Mouse (Mus musculus): ENCODE data around the gene Fam187b. TPM values are rescaled to one million over a fixed set of nuclear protein-coding genes. Genes with fewer than 3 reads are reported as not detected.

Fam187b gene
- total and polyA plus RNA-seq, 3 experiments, result not detected

GRCm38 (mm10) chr7:30972426-30973250 is 952 bp upstream of the Fam187b start:
- no peaks in the 10 kb centered on the region for H3K79me2 ChIP-seq (ENCODE audit: control insufficient read depth, insufficient read depth, low read length, poor library complexity)
- no peak overlapping the region for H3K4me3 ChIP-seq (ENCODE audit: control insufficient read depth in 1 of 2, insufficient read depth in 1 of 2, low read depth in 2 of 2, low read length in 2 of 2)
- H3K36me3 ChIP-seq (ENCODE audit: control insufficient read depth in 1 of 2, insufficient read depth in 2 of 2, low read length in 2 of 2), result no peaks in the 10 kb centered on the region
- TF ChIP-seq ZMIZ1 (IDR thresholded peaks at IDR 0.05; ENCODE audit: low read depth, low read length), result no peak
- no peak for TF ChIP-seq MYC (IDR thresholded peaks at IDR 0.05; ENCODE audit: low read depth, low read length)
- no peak for TF ChIP-seq ZKSCAN1 (IDR thresholded peaks at IDR 0.05; ENCODE audit: low read depth, low read length)
- TF ChIP-seq TAL1 (IDR thresholded peaks at IDR 0.05; ENCODE audit: low read length), result no peak
- TF ChIP-seq E2F4 (IDR thresholded peaks at IDR 0.05; ENCODE audit: borderline replicate concordance, low read depth, low read length), result no peak
- no peak for TF ChIP-seq MYB (IDR thresholded peaks at IDR 0.05; ENCODE audit: low read depth, low read length)
- TF ChIP-seq EP300 (IDR thresholded peaks at IDR 0.05; ENCODE audit: low read depth in 1 of 2, low read length in 2 of 2), result no peak
- no peak for DNase-seq (ENCODE audit: low read depth, low spot score)
- H3K27me3 ChIP-seq (ENCODE audit: control insufficient read depth in 1 of 2, insufficient read depth in 2 of 2, low read length in 2 of 2), result peaks cover 0 to 2% of the 10 kb centered on the region in 2 experiments; a peak in 2 of 4 replicates
- no peak overlapping the region for H3K27ac ChIP-seq (ENCODE audit: control insufficient read depth, low read depth, low read length)
- H3K9ac ChIP-seq (ENCODE audit: control insufficient read depth, low read depth, low read length, poor library complexity, severe bottlenecking), result no peak overlapping the region
- no peaks in the 10 kb centered on the region for H3K9me3 ChIP-seq (replicated peaks; ENCODE audit: insufficient read depth, low read length)
- H3K4me1 ChIP-seq (ENCODE audit: control insufficient read depth in 1 of 2, insufficient read depth in 2 of 2, low read length in 2 of 2), result no peaks in the 10 kb centered on the region

GRCm38 (mm10) chr7:30973251-30973500 is 414 bp upstream of the Fam187b start, which contains the start of gene Lsr:
Gene Lsr, minus strand, starts transcription at chr7:30973464.
- Histone ChIP-seq H3K27me3 (ENCODE audit: control insufficient read depth in 1 of 2, insufficient read depth in 2 of 2, low read length in 2 of 2) (peaks cover 0 to 2% of the 10 kb centered on the region in 2 experiments; a peak in 2 of 4 replicates), H3K36me3 (ENCODE audit: control insufficient read depth in 1 of 2, insufficient read depth in 2 of 2, low read length in 2 of 2) (no peaks in the 10 kb centered on the region), H3K4me1 (ENCODE audit: control insufficient read depth in 1 of 2, insufficient read depth in 2 of 2, low read length in 2 of 2) (no peaks in the 10 kb centered on the region), H3K9me3 (replicated peaks; ENCODE audit: insufficient read depth, low read length) (no peaks in the 10 kb centered on the region), H3K79me2 (ENCODE audit: control insufficient read depth, insufficient read depth, low read length, poor library complexity) (no peaks in the 10 kb centered on the region), H3K4me3 (ENCODE audit: control insufficient read depth in 1 of 2, insufficient read depth in 1 of 2, low read depth in 2 of 2, low read length in 2 of 2) (peak within 1 kb of the TSS; percentile 67 to 71), H3K9ac (ENCODE audit: control insufficient read depth, low read depth, low read length, poor library complexity, severe bottlenecking) (peak within 1 kb of the TSS; percentile 63), H3K27ac (ENCODE audit: control insufficient read depth, low read depth, low read length) (no peak within 1 kb of the TSS)
- TF ChIP-seq ZMIZ1 (IDR thresholded peaks at IDR 0.05; ENCODE audit: low read depth, low read length) (no peak), USF2 (IDR thresholded peaks at IDR 0.05; ENCODE audit: borderline replicate concordance in 1 of 2, insufficient read depth in 1 of 2, low read depth in 1 of 2, low read length in 2 of 2) (no peak), POLR2AphosphoS2 (IDR thresholded peaks at IDR 0.05; ENCODE audit: low read length) (no peak), ZKSCAN1 (IDR thresholded peaks at IDR 0.05; ENCODE audit: low read depth, low read length) (no peak), POLR2AphosphoS5 (IDR thresholded peaks at IDR 0.05; ENCODE audit: borderline replicate concordance, low read depth, low read length) (no peak), JUND (IDR thresholded peaks at IDR 0.05; ENCODE audit: low read depth, low read length) (no peak), CHD1 (IDR thresholded peaks at IDR 0.05; ENCODE audit: low read depth, low read length) (no peak), ELF1 (IDR thresholded peaks at IDR 0.05; ENCODE audit: low read depth, low read length) (no peak), POLR2A (IDR thresholded peaks at IDR 0.05; ENCODE audit: control insufficient read depth in 1 of 2, insufficient read depth in 1 of 2, low read depth in 1 of 2, low read length in 2 of 2, poor library complexity in 1 of 2) (no peak), UBTF (IDR thresholded peaks at IDR 0.05; ENCODE audit: borderline replicate concordance, insufficient read depth, low read depth, low read length) (no peak), MYB (IDR thresholded peaks at IDR 0.05; ENCODE audit: low read depth, low read length) (no peak), CHD2 (IDR thresholded peaks at IDR 0.05; ENCODE audit: low read length) (no peak), SIN3A (IDR thresholded peaks at IDR 0.05; ENCODE audit: low read length) (no peak), MYC (IDR thresholded peaks at IDR 0.05; ENCODE audit: low read depth, low read length) (no peak), GABPA (IDR thresholded peaks at IDR 0.05; ENCODE audit: low read depth, low read length) (no peak), USF1 (IDR thresholded peaks at IDR 0.05; ENCODE audit: low read depth, low read length) (no peak)
- no peak for DNase-seq (ENCODE audit: low read depth, low spot score)

All from MEL (cell line).